Mouse (Mus musculus): ENCODE data around the gene Wdr93. TPM values are rescaled to one million over a fixed set of nuclear protein-coding genes. Genes with fewer than 3 reads are reported as not detected.
A peak's percentile ranks its signal among the peaks of the same experiment; 100 is the strongest.

Wdr93 gene
- polyA plus RNA-seq, 1 experiment from 2014 or later = 0.33 TPM

- WGBS = 79% methylated on average over 6 of the region's 6 CpGs
- ATAC-seq (replicated peaks; ENCODE audit: insufficient number of reproducible peaks, insufficient read depth, low FRiP score, low read depth) = no peak
- Histone ChIP-seq H3K36me3 (no peaks in the 10 kb centered on the region), H3K27ac (no peak overlapping the region), H3K9me3 (replicated peaks) (no peaks in the 10 kb centered on the region), H3K27me3 (no peaks in the 10 kb centered on the region), H3K4me3 (no peak overlapping the region), H3K4me2 (no peak overlapping the region), H3K4me1 (replicated peaks) (no peaks in the 10 kb centered on the region), H3K9ac (no peak overlapping the region)
These were observed 6.5 kb downstream of the Wdr93 start for GRCm38 (mm10) chr7:79749511-79749910.

- WGBS = 40% methylated on average over 2 of the region's 2 CpGs
- no peaks in the 10 kb centered on the region for H3K27me3 ChIP-seq
- H3K9me3 ChIP-seq (replicated peaks) = no peaks in the 10 kb centered on the region
- H3K4me1 ChIP-seq (replicated peaks) = no peaks in the 10 kb centered on the region
- no peak overlapping the region for H3K9ac ChIP-seq
- H3K27ac ChIP-seq = no peak overlapping the region
- ATAC-seq (replicated peaks; ENCODE audit: insufficient number of reproducible peaks, insufficient read depth, low FRiP score, low read depth) = no peak
- no peaks in the 10 kb centered on the region for H3K36me3 ChIP-seq
- no peak overlapping the region for H3K4me2 ChIP-seq
- no peak overlapping the region for H3K4me3 ChIP-seq
These were observed 13.4 kb downstream of the Wdr93 start for GRCm38 (mm10) chr7:79756334-79756733.

DNA sequence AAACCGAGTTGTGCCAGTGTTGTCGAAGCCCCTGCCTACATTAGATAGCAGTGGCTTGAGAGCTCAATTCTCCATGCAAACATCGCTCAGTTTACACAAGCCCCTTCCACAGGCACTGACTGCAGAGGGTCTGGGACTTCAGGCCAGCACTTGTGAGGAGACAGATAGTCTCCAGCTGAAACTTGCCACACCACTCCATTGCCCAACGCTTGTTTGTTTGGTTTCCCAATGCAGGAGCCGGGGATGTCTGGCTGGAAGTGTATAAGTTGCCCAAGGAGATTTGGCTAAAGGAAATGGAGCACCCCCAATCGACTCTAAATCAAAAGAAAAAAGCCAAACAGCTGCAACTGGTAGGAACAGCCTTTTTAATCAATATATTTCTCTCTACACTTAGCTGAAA is 15.2 kb downstream of the Wdr93 start:
- no peaks in the 10 kb centered on the region for H3K36me3 ChIP-seq
- WGBS = 56% methylated on average over 6 of the region's 6 CpGs
- no peak overlapping the region for H3K4me2 ChIP-seq
- H3K4me3 ChIP-seq = no peak overlapping the region
- no peaks in the 10 kb centered on the region for H3K27me3 ChIP-seq
- no peak overlapping the region for H3K27ac ChIP-seq
- H3K4me1 ChIP-seq (replicated peaks) = no peaks in the 10 kb centered on the region
- no peak overlapping the region for H3K9ac ChIP-seq
- no peak for ATAC-seq (replicated peaks; ENCODE audit: insufficient number of reproducible peaks, insufficient read depth, low FRiP score, low read depth)
- H3K9me3 ChIP-seq (replicated peaks) = no peaks in the 10 kb centered on the region

DNA sequence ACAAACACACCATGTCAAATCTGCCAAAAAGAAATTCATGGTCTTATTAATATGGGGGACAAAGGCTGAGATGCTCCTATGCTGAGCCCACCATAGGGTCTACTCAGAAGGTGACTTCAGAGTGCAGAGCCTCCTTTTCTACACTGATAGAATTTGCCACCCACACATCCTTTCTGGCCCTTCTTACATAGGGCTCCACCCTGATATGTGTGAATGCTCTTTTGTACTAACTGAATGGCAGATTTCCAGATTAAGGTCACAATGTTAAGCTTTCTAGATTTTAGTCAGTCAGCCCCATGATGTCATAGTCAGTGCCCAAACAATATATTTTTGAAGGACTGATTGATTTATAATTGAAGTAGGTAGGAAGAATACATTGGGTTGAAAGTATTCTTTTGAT is 16.8 kb downstream of the Wdr93 start:
- Histone ChIP-seq H3K36me3 (no peaks in the 10 kb centered on the region), H3K27me3 (no peaks in the 10 kb centered on the region), H3K4me2 (no peak overlapping the region), H3K4me1 (replicated peaks) (no peaks in the 10 kb centered on the region), H3K27ac (no peak overlapping the region), H3K4me3 (no peak overlapping the region), H3K9me3 (replicated peaks) (no peaks in the 10 kb centered on the region), H3K9ac (no peak overlapping the region)
- no peak for ATAC-seq (replicated peaks; ENCODE audit: insufficient number of reproducible peaks, insufficient read depth, low FRiP score, low read depth)

- ATAC-seq (replicated peaks; ENCODE audit: insufficient number of reproducible peaks, insufficient read depth, low FRiP score, low read depth) = no peak
- Histone ChIP-seq H3K9me3 (replicated peaks) (no peaks in the 10 kb centered on the region), H3K4me3 (no peak overlapping the region)
These were observed 18.3 kb downstream of the Wdr93 start for GRCm38 (mm10) chr7:79761124-79761876.

DNA sequence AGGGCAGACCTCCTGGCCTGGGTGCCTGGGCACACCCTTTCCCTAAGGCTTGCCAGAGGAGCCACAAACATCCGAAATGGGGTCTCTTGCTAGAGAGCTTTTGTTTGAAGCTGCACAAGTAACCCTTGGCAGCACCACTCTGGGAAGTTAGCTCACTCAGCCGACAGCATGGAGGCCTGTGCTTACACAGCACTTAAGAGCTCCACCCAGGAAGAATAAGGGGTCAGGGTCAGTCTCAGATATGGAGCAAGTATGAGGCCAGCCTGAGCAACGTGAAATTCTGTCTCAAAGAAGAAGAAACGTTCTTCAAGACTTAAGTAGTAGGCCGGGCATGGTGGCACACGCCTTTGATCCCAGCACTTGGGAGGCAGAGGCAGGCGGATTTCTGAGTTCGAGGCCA is 19.1 kb downstream of the Wdr93 start:
- ATAC-seq (replicated peaks; ENCODE audit: insufficient number of reproducible peaks, insufficient read depth, low FRiP score, low read depth) = no peak
- Histone ChIP-seq H3K4me1 (replicated peaks) (no peaks in the 10 kb centered on the region), H3K27me3 (no peaks in the 10 kb centered on the region), H3K4me3 (no peak overlapping the region), H3K27ac (no peak overlapping the region), H3K9me3 (replicated peaks) (no peaks in the 10 kb centered on the region), H3K4me2 (no peak overlapping the region), H3K36me3 (no peaks in the 10 kb centered on the region), H3K9ac (no peak overlapping the region)
- 72% methylated on average over 8 of the region's 8 CpGs for WGBS

More at GRCm38 (mm10) chr7:79761124-79761876, 18.3 kb downstream of the Wdr93 start:
- Histone ChIP-seq H3K4me2 (no peak overlapping the region), H3K27ac (no peak overlapping the region), H3K36me3 (no peaks in the 10 kb centered on the region), H3K27me3 (no peaks in the 10 kb centered on the region), H3K9ac (no peak overlapping the region), H3K4me1 (replicated peaks) (no peaks in the 10 kb centered on the region)
- 56% methylated on average over 5 of the region's 5 CpGs for WGBS

DNA sequence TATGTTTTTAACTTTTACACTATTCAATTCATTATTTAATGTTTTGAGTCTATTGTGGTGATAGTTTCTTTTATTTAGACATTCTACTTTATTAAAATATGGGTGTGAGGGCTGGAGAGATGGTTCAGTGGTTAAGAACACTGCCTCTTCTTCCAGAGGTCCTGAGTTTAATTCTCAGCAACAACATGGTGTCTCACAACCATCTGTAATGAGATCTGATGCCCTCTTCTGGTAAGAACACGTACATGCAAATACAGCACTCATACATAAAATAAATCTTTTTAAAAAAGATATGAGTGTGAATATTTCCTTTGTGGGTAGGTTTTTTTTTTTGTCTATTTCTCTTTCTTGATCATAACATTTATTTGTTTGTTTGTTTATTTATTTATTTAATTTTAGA is 23.0 kb downstream of the Wdr93 start:
- H3K4me2 ChIP-seq = no peak overlapping the region
- H3K36me3 ChIP-seq = no peaks in the 10 kb centered on the region
- no peak overlapping the region for H3K9ac ChIP-seq
- H3K4me1 ChIP-seq (replicated peaks) = peaks cover under 1% of the 10 kb centered on the region; the same call in 1 of the 2 replicates
- H3K27ac ChIP-seq = no peak overlapping the region
- H3K27me3 ChIP-seq = no peaks in the 10 kb centered on the region
- 39% methylated on average over 1 of the region's 1 CpGs for WGBS
- H3K9me3 ChIP-seq (replicated peaks) = no peaks in the 10 kb centered on the region
- ATAC-seq (replicated peaks; ENCODE audit: insufficient number of reproducible peaks, insufficient read depth, low FRiP score, low read depth) = no peak
- H3K4me3 ChIP-seq = no peak overlapping the region

GRCm38 (mm10) chr7:79769664-79770063 is 26.7 kb downstream of the Wdr93 start:
- Histone ChIP-seq H3K27me3 (no peaks in the 10 kb centered on the region), H3K4me1 (replicated peaks) (peaks cover 11% of the 10 kb centered on the region), H3K4me2 (no peak overlapping the region), H3K9ac (no peak overlapping the region), H3K27ac (no peak overlapping the region), H3K9me3 (replicated peaks) (no peaks in the 10 kb centered on the region), H3K4me3 (no peak overlapping the region), H3K36me3 (no peaks in the 10 kb centered on the region)
- ATAC-seq (replicated peaks; ENCODE audit: insufficient number of reproducible peaks, insufficient read depth, low FRiP score, low read depth) = no peak
- 79% methylated on average over 3 of the region's 3 CpGs for WGBS

DNA sequence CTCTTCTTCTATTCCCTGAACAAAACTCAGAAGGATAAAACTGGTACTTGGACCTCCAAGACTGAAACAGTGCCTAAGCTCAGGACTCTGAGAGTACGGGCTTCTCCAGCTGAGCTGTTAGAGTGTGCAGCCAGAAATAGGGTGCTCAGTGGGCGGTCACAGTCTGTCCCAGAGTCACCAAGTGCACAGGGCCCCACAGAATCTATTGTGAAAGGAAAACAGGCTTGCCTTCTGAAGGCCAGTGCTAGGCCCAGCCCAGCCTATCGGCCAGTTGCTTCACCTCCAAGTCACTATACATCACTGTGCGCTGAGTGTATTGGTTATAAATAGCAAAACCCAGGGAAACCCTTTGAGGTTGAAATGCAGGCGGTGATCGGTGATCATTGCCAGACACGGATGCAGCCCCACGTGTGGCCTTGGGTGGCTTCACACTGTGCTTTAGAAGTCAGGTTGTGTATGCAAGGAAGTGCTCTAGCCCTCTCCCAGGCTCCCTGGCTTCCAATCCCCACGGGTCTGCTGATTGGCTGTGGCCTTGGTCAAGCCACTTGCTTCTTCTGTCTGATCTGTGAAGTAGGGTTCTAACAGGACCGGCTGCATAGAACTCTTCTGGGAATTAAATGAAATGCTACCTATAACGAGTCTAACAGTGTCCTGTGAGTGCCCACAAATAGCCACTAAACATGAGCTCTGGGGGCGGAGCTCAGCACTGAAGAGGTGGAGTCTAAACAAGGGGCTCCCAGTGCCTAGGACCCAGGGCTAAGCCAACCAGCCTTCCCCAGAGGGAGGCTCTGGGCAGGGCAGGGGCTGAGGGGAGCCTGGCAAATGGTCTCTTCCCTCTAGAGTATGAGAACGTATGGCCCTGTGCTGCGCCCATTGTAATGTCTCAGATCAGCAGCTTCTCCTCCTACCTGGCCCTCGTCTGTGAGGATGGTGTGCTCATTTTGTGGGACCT is 28.9 kb downstream of the Wdr93 start:
- Histone ChIP-seq H3K4me3 (no peak overlapping the region), H3K9me3 (replicated peaks) (no peaks in the 10 kb centered on the region), H3K27ac (peak overlapping the region; percentile 69), H3K27me3 (no peaks in the 10 kb centered on the region), H3K36me3 (no peaks in the 10 kb centered on the region), H3K9ac (peak overlapping the region; percentile 33; the same call in 1 of the 2 replicates), H3K4me2 (peak overlapping the region; percentile 15; the same call in 1 of the 2 replicates), H3K4me1 (replicated peaks) (peaks cover 11% of the 10 kb centered on the region)
- 35% methylated on average over 15 of the region's 15 CpGs for WGBS
- ATAC-seq (replicated peaks; ENCODE audit: insufficient number of reproducible peaks, insufficient read depth, low FRiP score, low read depth) = peak; percentile 58; the same call in 1 of the 2 replicates

DNA sequence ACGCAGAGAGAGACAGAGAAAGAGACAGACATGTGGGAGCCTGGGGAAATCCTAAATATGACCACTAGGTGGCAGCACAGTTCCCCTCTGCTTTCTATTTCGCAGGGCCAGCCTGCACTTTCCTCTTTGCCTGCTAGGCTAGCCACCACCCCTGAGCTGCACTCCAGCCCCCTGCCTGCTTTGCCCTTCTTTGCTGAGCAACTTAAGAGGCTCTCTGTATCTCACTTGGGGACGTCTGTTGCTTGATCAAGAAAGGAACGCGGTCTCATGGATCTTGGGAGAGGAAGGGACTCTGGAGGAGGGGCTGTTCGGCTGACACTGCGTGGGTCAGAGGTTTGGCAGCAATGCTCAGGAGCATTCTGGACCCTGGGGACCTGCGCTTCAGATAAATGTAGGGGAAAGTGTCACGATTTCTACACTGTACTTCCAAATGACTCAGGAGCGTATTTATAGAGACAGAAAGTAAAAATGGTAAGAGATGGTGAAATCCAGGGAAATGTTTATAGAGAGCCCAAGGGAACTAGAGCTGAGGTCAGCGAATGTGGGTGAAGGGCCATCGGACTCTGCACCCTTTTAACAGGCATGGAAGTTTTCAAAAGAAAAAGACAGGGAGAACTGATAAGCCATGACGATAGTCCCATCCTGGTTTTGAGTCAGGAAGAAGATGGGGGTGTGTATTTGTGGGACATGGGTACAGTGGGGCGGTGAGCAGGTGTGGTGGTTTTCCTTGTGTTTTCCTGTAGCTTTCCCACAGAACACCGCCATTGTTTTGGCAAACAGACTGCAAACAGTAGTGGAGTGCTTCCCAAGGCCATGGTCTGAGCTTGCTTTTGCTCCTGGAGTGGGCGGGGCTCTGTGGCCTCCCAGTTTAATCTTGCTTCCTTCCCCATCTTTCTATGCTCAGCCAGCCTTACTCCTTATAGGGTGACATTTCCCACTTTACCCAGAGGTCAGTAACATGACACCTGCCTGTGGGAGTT is 38.0 kb downstream of the Wdr93 start:
- WGBS = 24% methylated on average over 16 of the region's 16 CpGs
- ATAC-seq (replicated peaks; ENCODE audit: insufficient number of reproducible peaks, insufficient read depth, low FRiP score, low read depth) = peak; percentile 60

More for the DNA sequence above, 38.0 kb downstream of the Wdr93 start:
- no peaks in the 10 kb centered on the region for H3K9me3 ChIP-seq (replicated peaks)
- H3K4me1 ChIP-seq (replicated peaks) = peaks cover 12% of the 10 kb centered on the region
- no peaks in the 10 kb centered on the region for H3K36me3 ChIP-seq
- H3K27ac ChIP-seq = no peak overlapping the region
- no peaks in the 10 kb centered on the region for H3K27me3 ChIP-seq
- peak overlapping the region; percentile 43 for H3K4me3 ChIP-seq
- peak overlapping the region; percentile 67 for H3K4me2 ChIP-seq
- peak overlapping the region; percentile 25 for H3K9ac ChIP-seq
